Mouse (Mus musculus): Measurements from ENCODE around the gene Pofut1. TPM values are rescaled to one million over a fixed set of nuclear protein-coding genes. Genes with fewer than 3 reads are reported as not detected.

Pofut1 gene
- 10 to 100 TPM in 1 of 3 experiments, 1 to 10 TPM in 2; 6.2 to 13.5 (median 9.4) TPM for polyA plus RNA-seq (2017; shearing (Covaris generic))

- peak; percentile 83 for ATAC-seq
These were observed at the start of gene Pofut1, which contains the start of gene Plagl2 for GRCm38 (mm10) chr2:153241250-153242014. Pofut1 (plus strand) TSS chr2:153241533. Plagl2 (minus strand) TSS chr2:153241426.

GRCm38 (mm10) chr2:153194255-153194654 is 47.1 kb upstream of the Pofut1 start:
- no peak for ATAC-seq

GRCm38 (mm10) chr2:153198485-153198884 is 42.8 kb upstream of the Pofut1 start:
- no peak for ATAC-seq

- ATAC-seq, result no peak
These were observed 42.2 kb upstream of the Pofut1 start for GRCm38 (mm10) chr2:153199114-153199513.

- ATAC-seq, result no peak
These were observed 38.6 kb upstream of the Pofut1 start for GRCm38 (mm10) chr2:153202766-153203165.

- ATAC-seq, result no peak
These were observed 33.2 kb upstream of the Pofut1 start for GRCm38 (mm10) chr2:153208149-153208548.

- ATAC-seq, result no peak
These were observed 32.0 kb upstream of the Pofut1 start for GRCm38 (mm10) chr2:153209286-153209685.

- peak; percentile 18 for ATAC-seq
These were observed 29.9 kb upstream of the Pofut1 start for GRCm38 (mm10) chr2:153211451-153211850.

GRCm38 (mm10) chr2:153213351-153213750 is 28.0 kb upstream of the Pofut1 start:
- ATAC-seq, result no peak

- ATAC-seq, result peak; percentile 91
These were observed 26.5 kb upstream of the Pofut1 start for GRCm38 (mm10) chr2:153214771-153215259.

GRCm38 (mm10) chr2:153215421-153215820 is 25.9 kb upstream of the Pofut1 start:
- ATAC-seq, result peak; percentile 10

GRCm38 (mm10) chr2:153217826-153218340 is 23.4 kb upstream of the Pofut1 start:
- ATAC-seq, result no peak

- ATAC-seq, result no peak
These were observed 22.8 kb upstream of the Pofut1 start for GRCm38 (mm10) chr2:153218516-153218915.

GRCm38 (mm10) chr2:153221620-153222019 is 19.7 kb upstream of the Pofut1 start:
- ATAC-seq, result no peak

GRCm38 (mm10) chr2:153222130-153222529 is 19.2 kb upstream of the Pofut1 start:
- no peak for ATAC-seq

- no peak for ATAC-seq
These were observed 18.8 kb upstream of the Pofut1 start for GRCm38 (mm10) chr2:153222566-153222965.

GRCm38 (mm10) chr2:153224946-153225594 is 16.3 kb upstream of the Pofut1 start, which contains the start of gene Tspyl3:
Tspyl3 (minus strand) TSS chr2:153225441.
- peak; percentile 89 for ATAC-seq

- ATAC-seq, result peak; percentile 17
These were observed 15.8 kb upstream of the Pofut1 start for GRCm38 (mm10) chr2:153225595-153225953.

GRCm38 (mm10) chr2:153227959-153228358 is 13.4 kb upstream of the Pofut1 start:
- ATAC-seq, result no peak

GRCm38 (mm10) chr2:153228523-153228922 is 12.8 kb upstream of the Pofut1 start:
- no peak for ATAC-seq

- ATAC-seq, result no peak
These were observed 4.1 kb upstream of the Pofut1 start for GRCm38 (mm10) chr2:153237193-153237592.

GRCm38 (mm10) chr2:153237891-153238290 is 3.4 kb upstream of the Pofut1 start:
- ATAC-seq, result peak; percentile 12

- no peak for ATAC-seq
These were observed 2.9 kb upstream of the Pofut1 start for GRCm38 (mm10) chr2:153238406-153238805.
